Mouse (Mus musculus) forebrain, embryonic 16.5 days (tissue): ENCODE data around the gene Tns3. TPM values are rescaled to one million over a fixed set of nuclear protein-coding genes. Genes with fewer than 3 reads are reported as not detected.
"Not testable (repeated sequence)": the region's sequence is repeated elsewhere in the genome, so short reads cannot be mapped to it uniquely, and the experiment has no call there.

Experiments
- ATAC-seq: fragments of 200-750 bp; cut with Nextera tagmentation; 2 replicates; pipeline ENCODE4 v1.8.0; 2017; ENCODE audit warnings: mild to moderate bottlenecking, moderate library complexity
- H3K27ac ChIP-seq: fragments of 300-500 bp; sonication (generic); 2 replicates; pipeline ENCODE4 v1.5.1; 2014; ENCODE audit warnings: low read length, control low read depth
- H3K27me3 ChIP-seq: fragments of 300-500 bp; sonication (generic); replicated peaks from 2 replicates; pipeline ENCODE4 v1.6.1; 2014; ENCODE audit warnings: low read length; ENCODE audit not compliant: control insufficient read depth, insufficient read depth
- H3K36me3 ChIP-seq: fragments of 300-500 bp; sonication (generic); 2 replicates; pipeline ENCODE4 v1.6.1; 2014; ENCODE audit not compliant: control insufficient read depth, insufficient read depth
- H3K4me1 ChIP-seq: fragments of 300-500 bp; sonication (generic); replicated peaks from 2 replicates; pipeline ENCODE4 v1.6.1; 2014; ENCODE audit warnings: low read length; ENCODE audit not compliant: control insufficient read depth, insufficient read depth
- H3K4me2 ChIP-seq: fragments of 300-500 bp; sonication (generic); 2 replicates; pipeline ENCODE4 v1.6.1; 2014; ENCODE audit warnings: mild to moderate bottlenecking, low read length, control low read depth
- H3K4me3 ChIP-seq: fragments of 300-500 bp; sonication (generic); replicated peaks from 2 replicates; pipeline ENCODE4 v1.5.1; 2014; ENCODE audit warnings: mild to moderate bottlenecking, low read length, control low read depth
- H3K9ac ChIP-seq: fragments of 300-500 bp; sonication (generic); replicated peaks from 2 replicates; pipeline ENCODE4 v1.6.1; 2014; ENCODE audit warnings: low read depth, low read length, control low read depth
- H3K9me3 ChIP-seq: fragments of 300-500 bp; sonication (generic); 2 replicates; pipeline ENCODE4 v1.6.1; 2016; ENCODE audit warnings: low read length; ENCODE audit not compliant: control insufficient read depth
- WGBS: fragments of 180-500 bp; shearing (Covaris S2); extraction: QIAGEN DNeasy Blood & Tissue Kit; methylation state at CpG from one replicate; pipeline ENCODE4 v1.1.7; 2014; 5-methylcytosine and 5-hydroxymethylcytosine counted together
- polyA plus RNA-seq: library from polyadenylated mRNA; unstranded; fragments of >200 nt; fragmentation: Nextera tagmentation; extraction: Ambion mirVana; gene quantifications from 2 replicates; pipeline ENCODE4 v1.2.1, GENCODE M21; 2015

Gene Tns3
- polyA plus RNA-seq, 1 experiment from 2014 or later: 8.8 TPM

DNA sequence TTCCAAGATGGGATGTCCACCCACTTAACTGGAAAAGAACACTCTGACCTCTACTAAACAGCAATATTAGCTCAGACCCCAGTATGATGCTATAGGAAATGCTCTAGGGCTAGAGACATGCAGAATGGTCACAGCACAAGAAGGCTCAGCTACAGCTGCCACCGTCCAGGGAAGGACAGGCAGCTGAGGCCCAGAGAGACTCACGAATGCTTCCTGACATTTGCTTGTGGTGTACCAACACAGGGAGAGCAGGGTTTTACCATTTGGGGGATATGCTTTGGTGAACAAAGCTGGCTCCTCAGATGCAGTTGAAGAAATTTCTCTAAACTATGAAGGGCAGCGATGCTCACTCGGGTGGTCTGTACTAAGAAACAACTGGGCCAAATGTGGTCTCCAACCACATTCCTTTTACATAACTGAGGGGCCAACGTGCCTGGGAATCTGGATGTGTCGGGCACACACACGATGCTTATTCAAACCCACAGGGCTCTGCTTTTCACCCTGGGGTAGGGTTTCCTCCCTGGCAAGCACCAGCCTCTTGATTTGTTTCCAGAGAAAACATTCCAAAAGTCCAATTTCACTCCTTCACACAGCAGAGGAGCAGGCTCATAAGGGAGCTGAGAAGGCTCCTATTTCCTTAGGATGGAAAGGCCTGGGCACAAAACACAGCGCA lies 124.6 kb downstream of the Tns3 start:
- 54% methylated on average over 8 of the region's 8 CpGs for WGBS
- H3K36me3 ChIP-seq: no peaks in the 10 kb centered on the region
- peaks cover 20% of the 10 kb centered on the region for H3K4me1 ChIP-seq
- no peaks in the 10 kb centered on the region for H3K27me3 ChIP-seq
- no peak overlapping the region for H3K4me3 ChIP-seq
- no peaks in the 10 kb centered on the region for H3K9me3 ChIP-seq
- H3K27ac ChIP-seq: peak overlapping the region; percentile 50; the same call in 1 of the 2 replicates
- peak; percentile 29; the same call in 1 of the 2 replicates for ATAC-seq
- H3K9ac ChIP-seq: no peak overlapping the region
- no peak overlapping the region for H3K4me2 ChIP-seq

- H3K9ac ChIP-seq: no peak overlapping the region
- no peak for ATAC-seq
- H3K4me3 ChIP-seq: no peak overlapping the region
- no peaks in the 10 kb centered on the region for H3K9me3 ChIP-seq
- no peaks in the 10 kb centered on the region for H3K27me3 ChIP-seq
- H3K27ac ChIP-seq: no peak overlapping the region
- no peak overlapping the region for H3K4me2 ChIP-seq
- 70% methylated on average over 5 of the region's 5 CpGs for WGBS
- H3K36me3 ChIP-seq: no peaks in the 10 kb centered on the region
- peaks cover 19% of the 10 kb centered on the region for H3K4me1 ChIP-seq
Observed at GRCm38 (mm10) chr11:8537013-8537614, 127.2 kb downstream of the Tns3 start.

- Histone ChIP-seq H3K27me3 (no peaks in the 10 kb centered on the region), H3K4me3 (no peak overlapping the region), H3K27ac (no peak overlapping the region), H3K4me2 (no peak overlapping the region), H3K4me1 (peaks cover 8% of the 10 kb centered on the region; the same call in 1 of the 2 replicates), H3K9ac (no peak overlapping the region), H3K36me3 (no peaks in the 10 kb centered on the region), H3K9me3 (no peaks in the 10 kb centered on the region)
- ATAC-seq: peak; percentile 37
- WGBS: 23% methylated on average over 4 of the region's 4 CpGs
Observed at GRCm38 (mm10) chr11:8534893-8535292, 129.4 kb downstream of the Tns3 start.

DNA sequence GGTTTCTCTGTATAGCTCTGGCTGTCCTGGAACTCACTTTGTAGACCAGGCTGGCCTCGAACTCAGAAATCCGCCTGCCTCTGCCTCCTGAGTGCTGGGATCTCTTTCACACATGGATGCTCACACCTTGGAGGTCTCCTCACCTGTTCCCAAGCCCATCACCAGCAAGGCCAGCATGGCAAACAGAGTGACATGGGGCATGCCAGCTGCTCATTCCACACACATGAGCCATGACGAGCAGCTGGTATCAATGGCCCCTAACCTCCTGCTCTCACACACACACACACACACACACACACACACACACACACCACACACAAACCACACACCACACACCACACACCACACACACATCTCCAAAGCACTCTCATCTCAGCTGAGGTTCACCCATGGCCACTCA lies 131.6 kb downstream of the Tns3 start:
- H3K4me1 ChIP-seq, H3K27ac ChIP-seq, H3K4me3 ChIP-seq, ATAC-seq, H3K36me3 ChIP-seq, H3K9me3 ChIP-seq, H3K4me2 ChIP-seq, H3K9ac ChIP-seq, H3K27me3 ChIP-seq: not testable (repeated sequence)
- 92% methylated on average over 3 of the region's 3 CpGs for WGBS

DNA sequence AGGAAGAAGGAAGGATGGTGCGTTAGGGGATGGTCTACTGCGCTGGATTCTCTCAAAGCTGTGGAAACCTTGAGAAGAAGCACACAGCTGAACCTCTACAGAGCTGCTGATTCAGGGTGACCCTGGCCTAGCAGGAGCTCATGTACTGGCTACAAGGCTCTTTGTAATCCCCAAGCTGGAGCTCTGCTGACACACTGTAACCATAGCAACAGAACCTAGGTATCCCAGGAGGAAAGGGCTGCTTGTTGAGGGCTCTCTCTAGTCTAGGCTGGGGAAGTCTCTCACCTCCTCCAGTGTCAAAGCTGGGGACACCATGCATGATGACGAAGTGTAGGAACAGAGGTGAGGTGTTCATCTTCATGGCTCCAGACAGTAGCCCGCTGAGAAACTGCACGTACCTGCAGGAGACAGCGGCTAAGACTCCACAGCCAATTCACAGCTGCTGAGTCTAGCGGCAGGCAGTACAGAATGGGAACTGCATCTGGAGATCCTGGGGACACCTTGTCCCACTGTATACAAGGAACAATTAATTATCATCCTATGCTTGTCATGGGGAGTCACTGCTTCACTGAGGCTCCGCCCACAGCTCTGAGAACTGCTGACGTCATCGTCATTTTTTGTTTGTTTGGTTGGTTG lies 132.1 kb downstream of the Tns3 start:
- no peak overlapping the region for H3K27ac ChIP-seq

GRCm38 (mm10) chr11:8530506-8530905 lies 133.8 kb downstream of the Tns3 start:
- no peaks in the 10 kb centered on the region for H3K27me3 ChIP-seq
- 22% methylated on average over 4 of the region's 4 CpGs for WGBS
- H3K36me3 ChIP-seq: no peaks in the 10 kb centered on the region
- H3K4me3 ChIP-seq: no peak overlapping the region
- H3K27ac ChIP-seq: no peak overlapping the region
- no peak overlapping the region for H3K4me2 ChIP-seq
- H3K9me3 ChIP-seq: no peaks in the 10 kb centered on the region
- peaks cover 4% of the 10 kb centered on the region; the same call in 1 of the 2 replicates for H3K4me1 ChIP-seq
- no peak for ATAC-seq
- H3K9ac ChIP-seq: no peak overlapping the region

More for the DNA sequence above, 132.1 kb downstream of the Tns3 start:
- H3K36me3 ChIP-seq: no peaks in the 10 kb centered on the region
- H3K4me2 ChIP-seq: no peak overlapping the region
- no peaks in the 10 kb centered on the region for H3K9me3 ChIP-seq
- H3K4me3 ChIP-seq: no peak overlapping the region
- no peak overlapping the region for H3K9ac ChIP-seq
- ATAC-seq: peak; percentile 35; the same call in 1 of the 2 replicates
- no peaks in the 10 kb centered on the region for H3K27me3 ChIP-seq
- H3K4me1 ChIP-seq: peaks cover 7% of the 10 kb centered on the region; the same call in 1 of the 2 replicates
- WGBS: 82% methylated on average over 10 of the region's 10 CpGs

DNA sequence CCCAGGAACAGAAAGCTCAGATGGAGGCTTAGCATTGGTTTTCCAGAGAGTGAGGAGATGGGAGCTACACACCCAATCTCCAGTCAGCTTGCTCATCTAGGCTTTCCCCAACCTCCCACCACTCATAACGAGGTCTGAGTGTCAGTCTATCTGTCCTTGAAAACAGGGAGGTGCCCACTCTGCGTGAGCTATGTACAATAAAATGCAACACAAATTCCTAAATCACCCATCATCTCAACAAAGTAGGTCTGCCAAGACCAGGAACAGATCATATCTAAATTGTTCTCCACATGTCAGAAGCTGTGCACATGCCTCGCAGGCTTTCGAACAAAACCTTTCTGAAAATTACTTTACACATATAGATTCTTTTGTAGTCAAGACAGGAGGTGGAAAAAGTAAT lies 134.3 kb downstream of the Tns3 start:
- H3K4me1 ChIP-seq: peaks cover 4% of the 10 kb centered on the region; the same call in 1 of the 2 replicates
- 70% methylated on average over 4 of the region's 4 CpGs for WGBS
- no peak overlapping the region for H3K9ac ChIP-seq
- H3K4me3 ChIP-seq: no peak overlapping the region
- no peaks in the 10 kb centered on the region for H3K36me3 ChIP-seq
- H3K27ac ChIP-seq: no peak overlapping the region
- no peak overlapping the region for H3K4me2 ChIP-seq
- no peaks in the 10 kb centered on the region for H3K27me3 ChIP-seq
- no peaks in the 10 kb centered on the region for H3K9me3 ChIP-seq
- ATAC-seq: no peak

DNA sequence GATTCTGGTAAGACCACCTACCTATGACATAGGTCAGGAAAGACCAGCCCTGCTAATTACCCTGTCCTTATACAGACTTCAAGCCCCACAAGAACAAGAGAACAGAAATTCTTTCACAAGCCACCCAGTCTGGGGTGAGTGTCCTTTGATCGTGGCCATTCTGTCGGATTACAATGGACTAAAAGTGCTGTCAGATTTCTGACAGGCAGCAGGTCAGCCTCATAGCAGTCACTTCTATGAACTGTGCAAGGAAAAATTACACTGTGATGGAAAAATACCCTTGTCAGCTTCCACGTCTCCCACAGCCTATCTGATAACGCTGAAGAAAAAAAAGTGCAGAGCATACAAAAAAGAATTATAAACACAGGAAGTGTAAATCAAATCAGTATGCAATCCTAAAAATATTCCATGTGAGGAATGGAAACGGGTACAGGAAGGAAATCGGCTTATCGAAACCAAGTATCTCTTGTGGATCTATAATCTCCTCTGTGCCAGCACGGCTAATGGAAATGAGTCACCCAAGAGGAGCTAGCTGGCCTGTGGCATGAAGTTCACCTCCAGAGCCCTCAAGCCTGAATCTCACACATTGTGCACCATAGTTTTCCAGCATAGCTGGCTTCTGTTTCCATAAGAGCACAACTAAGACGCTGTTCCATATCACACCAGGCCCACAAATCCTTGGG lies 138.7 kb downstream of the Tns3 start:
- no peaks in the 10 kb centered on the region for H3K27me3 ChIP-seq
- no peaks in the 10 kb centered on the region for H3K9me3 ChIP-seq
- 64% methylated on average over 9 of the region's 9 CpGs for WGBS
- H3K27ac ChIP-seq: no peak overlapping the region
- no peaks in the 10 kb centered on the region for H3K36me3 ChIP-seq
- no peak for ATAC-seq
- H3K4me3 ChIP-seq: no peak overlapping the region
- no peak overlapping the region for H3K4me2 ChIP-seq
- no peak overlapping the region for H3K9ac ChIP-seq
- H3K4me1 ChIP-seq: peaks cover 5% of the 10 kb centered on the region
